Mouse (Mus musculus) liver, embryonic 14.5 days (tissue): ENCODE data around the gene Rap1gds1. TPM values are rescaled to one million over a fixed set of nuclear protein-coding genes. Genes with fewer than 3 reads are reported as not detected.
A peak's percentile ranks its signal among the peaks of the same experiment; 100 is the strongest.

Experiments
- ATAC-seq: fragments of 200-750 bp; cut with Nextera tagmentation; 2 replicates; pipeline ENCODE4 v1.8.0; 2017; ENCODE audit warnings: moderate number of reproducible peaks, mild to moderate bottlenecking, moderate library complexity; ENCODE audit not compliant: insufficient read depth
- DNase-seq, 3 experiments: peaks; one replicate each; pipeline ENCODE4 v3.0.0-alpha.2; 2012 to 2013; ENCODE audit warnings: low read depth in 3 of 3, low spot score in 3 of 3
- H3K27ac ChIP-seq: fragments of 300-500 bp; sonication (generic); 2 replicates; pipeline ENCODE4 v1.5.1; 2014; ENCODE audit warnings: moderate library complexity, mild to moderate bottlenecking, control low read depth, inconsistent platforms
- H3K27me3 ChIP-seq: fragments of 300-500 bp; sonication (generic); 2 replicates; pipeline ENCODE4 v1.6.1; 2014; ENCODE audit warnings: mild to moderate bottlenecking, low read length, moderate library complexity; ENCODE audit not compliant: control insufficient read depth, insufficient read depth
- H3K36me3 ChIP-seq: fragments of 300-500 bp; sonication (generic); replicated peaks from 2 replicates; pipeline ENCODE4 v1.6.1; 2014; ENCODE audit warnings: low read depth; ENCODE audit not compliant: control insufficient read depth, insufficient read depth
- H3K4me1 ChIP-seq, 2 experiments: fragments of 200-500 bp in 1 of 2; fragments of 300-500 bp in 1 of 2; sonication (generic) in 1 of 2; replicated peaks; 2 replicates each; pipeline ENCODE4 v1.6.1; 2012 to 2014; ENCODE audit warnings: antibody characterized with exemption in 1 of 2, inconsistent platforms in 1 of 2, low read length in 1 of 2; ENCODE audit not compliant: control insufficient read depth in 2 of 2, insufficient read depth in 2 of 2
- H3K4me2 ChIP-seq: fragments of 300-500 bp; sonication (generic); 2 replicates; pipeline ENCODE4 v1.6.1; 2014; ENCODE audit warnings: low read depth, mild to moderate bottlenecking, control low read depth, moderate library complexity
- H3K4me3 ChIP-seq, 2 experiments: fragments of 200-500 bp in 1 of 2; fragments of 300-500 bp in 1 of 2; sonication (generic) in 1 of 2; 2 replicates each; pipeline ENCODE4 v1.5.1; 2012 to 2014; ENCODE audit warnings: low read depth in 2 of 2, low read length in 2 of 2, mild to moderate bottlenecking in 2 of 2, control low read depth in 1 of 2, inconsistent platforms in 1 of 2, moderate library complexity in 1 of 2; ENCODE audit not compliant: insufficient read depth in 1 of 2
- H3K9ac ChIP-seq: fragments of 300-500 bp; sonication (generic); replicated peaks from 2 replicates; pipeline ENCODE4 v1.6.1; 2014; ENCODE audit warnings: mild to moderate bottlenecking, control low read depth, moderate library complexity
- H3K9me3 ChIP-seq: fragments of 300-500 bp; sonication (generic); 2 replicates; pipeline ENCODE4 v1.6.1; 2016; ENCODE audit warnings: low read length, mixed read lengths; ENCODE audit not compliant: control insufficient read depth
- CTCF ChIP-seq: IDR thresholded peaks from 2 replicates; pipeline ENCODE4 v1.5.1; 2016; ENCODE audit warnings: antibody characterized with exemption, low read depth, control low read depth
- EP300 ChIP-seq: IDR thresholded peaks from 2 replicates; pipeline ENCODE4 v1.6.1; 2016; ENCODE audit warnings: antibody characterized with exemption, low read depth
- WGBS: fragments of 180-500 bp; shearing (Covaris S2); extraction: QIAGEN DNeasy Blood & Tissue Kit; methylation state at CpG from one replicate; pipeline ENCODE4 v1.1.7; 2014; ENCODE audit not compliant: insufficient replicate concordance; 5-methylcytosine and 5-hydroxymethylcytosine counted together
- polyA plus RNA-seq, 2 experiments: library from polyadenylated mRNA; depleted of rRNA in 1 of 2; stranded (reverse) in 1 of 2; unstranded in 1 of 2; fragments of >200 nt; fragmentation: Nextera tagmentation in 1 of 2; extraction: Ambion mirVana in 1 of 2; gene quantifications; 2 replicates each; pipeline versions ENCODE4 v1.2.1 to v1.2.3; 2012 to 2014

Gene Rap1gds1
- polyA plus RNA-seq (2012; rRNA removed) (4.9 and 7.0 TPM in 2 replicates), polyA plus RNA-seq (2014; fragmentation: Nextera tagmentation; extraction: Ambion mirVana) (11.9 and 12.6 TPM in 2 replicates)

DNA sequence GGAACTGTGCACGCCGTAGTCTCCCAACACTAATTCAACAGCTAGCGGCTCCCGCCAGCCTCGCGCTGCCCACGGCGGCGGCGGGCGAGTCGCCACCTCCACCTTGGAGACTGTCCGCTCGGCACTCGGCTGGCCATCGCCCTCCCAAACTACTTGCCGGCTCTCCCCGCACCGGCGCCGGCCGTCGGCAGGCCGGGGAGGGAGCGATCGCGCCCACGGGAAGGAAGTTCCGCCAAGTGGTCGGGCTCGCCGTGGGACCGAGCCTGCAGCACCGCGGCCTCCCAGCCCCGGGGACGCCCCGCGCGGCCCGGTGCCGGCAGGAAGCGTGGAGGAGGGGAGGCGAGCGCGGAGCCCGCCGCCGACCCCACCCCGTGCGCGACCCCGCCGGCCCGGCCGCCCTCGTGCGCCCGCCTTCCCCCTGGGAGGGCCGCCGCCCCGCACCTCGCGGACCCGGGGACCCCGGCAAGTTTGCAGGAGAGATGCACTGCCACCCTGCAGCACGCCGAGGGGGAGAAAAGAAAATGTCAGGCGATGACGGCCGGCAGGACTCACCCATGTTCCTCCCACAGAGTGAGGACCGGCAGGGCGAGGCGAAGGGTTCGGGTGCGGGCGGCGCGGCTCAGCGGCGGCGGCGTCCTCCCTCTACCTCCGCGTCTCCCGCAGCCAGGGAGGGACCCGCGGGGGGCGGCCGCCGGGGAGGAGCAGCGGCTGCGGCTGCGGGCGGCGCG, at the start of gene Rap1gds1:
Rap1gds1 (minus strand) TSS at position 718 of the 728 bp plus-strand sequence.
- TF ChIP-seq CTCF (no peak), EP300 (no peak)
- under 1% methylated on average over 71 of the region's 97 CpGs for WGBS
- Histone ChIP-seq H3K4me1 (peaks cover 0 to 4% of the 10 kb centered on the region in 2 experiments; a peak in 3 of 4 replicates), H3K4me3 (peak within 1 kb of the TSS; percentile 97 to 99), H3K4me2 (peak within 1 kb of the TSS; percentile 92), H3K9ac (peak within 1 kb of the TSS; percentile 95), H3K36me3 (no peaks in the 10 kb centered on the region), H3K27ac (peak within 1 kb of the TSS; percentile 55), H3K27me3 (no peaks in the 10 kb centered on the region), H3K9me3 (no peaks in the 10 kb centered on the region)
- ATAC-seq (peak; percentile 52), DNase-seq (peak; percentile 7 to 32 (median 11))

DNA sequence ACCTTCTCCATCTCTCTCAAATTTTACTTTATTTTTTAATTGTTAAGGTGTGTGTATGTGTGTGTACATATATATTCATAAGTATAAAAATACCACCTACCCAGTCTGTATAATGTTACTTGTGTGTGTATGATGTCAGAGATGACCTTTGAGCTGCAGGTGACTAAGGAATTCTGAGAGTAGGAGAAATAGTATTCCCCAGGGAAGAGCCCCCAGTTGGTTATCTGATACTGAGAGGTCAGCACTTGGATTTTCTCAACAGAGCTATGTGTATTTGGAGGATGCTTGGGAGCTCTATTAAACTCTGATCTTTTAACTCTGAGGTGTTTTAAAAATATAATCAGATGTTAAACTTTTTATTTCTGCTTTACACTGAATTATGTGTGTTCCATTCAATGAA, 43.4 kb upstream of the Rap1gds1 start:
- no peaks in the 10 kb centered on the region for H3K4me1 ChIP-seq
- no peak overlapping the region for H3K4me3 ChIP-seq
- DNase-seq (no peak), ATAC-seq (no peak)
- TF ChIP-seq EP300, result no peak
- no peak for TF ChIP-seq CTCF
- H3K27me3 ChIP-seq, result no peaks in the 10 kb centered on the region
- H3K27ac ChIP-seq, result no peak overlapping the region
- H3K9me3 ChIP-seq, result no peaks in the 10 kb centered on the region
- H3K4me2 ChIP-seq, result no peak overlapping the region
- H3K9ac ChIP-seq, result no peak overlapping the region
- no peaks in the 10 kb centered on the region for H3K36me3 ChIP-seq

DNA sequence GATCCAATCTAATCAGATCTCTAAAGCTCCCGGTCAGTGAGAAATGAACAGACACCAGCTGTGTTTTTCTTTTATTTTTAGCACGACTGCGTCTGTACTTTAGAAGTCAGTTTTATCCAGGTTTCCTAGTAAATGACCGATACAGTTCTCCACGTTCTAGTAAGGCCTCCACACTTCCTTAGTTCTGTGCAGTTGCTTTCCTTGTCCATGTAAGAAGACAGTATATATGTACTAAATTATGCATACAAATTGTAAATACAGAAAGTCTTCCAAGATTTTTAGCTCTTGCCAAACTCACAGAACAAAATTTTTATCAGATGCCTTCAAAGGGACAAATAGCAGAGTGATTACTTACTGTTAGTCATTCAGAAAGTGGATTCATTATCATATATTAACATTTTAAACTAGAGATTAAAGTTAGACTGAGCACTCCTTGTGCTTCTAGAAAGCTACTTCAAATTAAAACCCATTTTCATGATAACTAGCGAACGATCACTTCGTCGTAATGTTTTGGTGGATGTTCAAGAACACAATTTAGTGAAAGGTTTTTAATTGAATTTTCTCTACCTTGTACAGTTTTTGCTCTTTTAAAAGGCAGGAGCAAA, 41.8 kb upstream of the Rap1gds1 start:
- Histone ChIP-seq H3K4me3 (no peak overlapping the region), H3K4me1 (no peaks in the 10 kb centered on the region), H3K36me3 (no peaks in the 10 kb centered on the region), H3K27me3 (no peaks in the 10 kb centered on the region), H3K9me3 (no peaks in the 10 kb centered on the region), H3K9ac (no peak overlapping the region), H3K27ac (no peak overlapping the region), H3K4me2 (no peak overlapping the region)
- ATAC-seq (no peak), DNase-seq (no peak)
- 74% methylated on average over 9 of the region's 9 CpGs for WGBS
- TF ChIP-seq CTCF, result no peak
- no peak for TF ChIP-seq EP300

DNA sequence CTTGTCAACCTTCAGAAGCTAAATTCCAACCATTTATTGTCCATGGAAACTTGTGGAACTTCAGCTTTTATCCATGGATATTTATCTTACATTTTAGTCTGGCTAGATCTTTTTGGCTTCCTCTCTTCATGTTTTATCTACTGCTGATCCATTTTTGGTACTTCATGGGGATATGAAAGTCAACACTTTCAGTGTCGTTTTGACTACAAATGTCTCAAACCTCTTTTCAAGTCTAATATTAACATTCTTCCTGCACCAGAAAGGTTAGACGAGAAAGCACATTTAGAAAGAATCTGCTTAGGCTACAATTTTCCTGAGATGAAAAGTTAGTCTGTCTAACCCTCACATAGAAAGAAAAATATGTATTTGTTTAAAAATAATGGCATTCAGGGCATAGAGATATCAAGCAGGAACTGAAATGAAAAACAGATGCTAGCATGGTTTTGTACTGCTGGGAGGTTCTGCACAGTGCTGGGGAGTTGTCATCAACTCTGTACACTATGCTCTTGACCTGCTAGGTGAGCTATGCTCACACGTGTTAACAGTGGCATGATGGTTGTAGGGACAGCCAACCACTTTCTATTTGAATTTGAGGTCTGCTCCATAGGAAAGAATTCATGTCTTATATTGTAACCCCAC, 37.5 kb upstream of the Rap1gds1 start:
- TF ChIP-seq CTCF (no peak), EP300 (no peak)
- H3K4me1 ChIP-seq, result no peaks in the 10 kb centered on the region
- no peak overlapping the region for H3K4me2 ChIP-seq
- H3K4me3 ChIP-seq, result no peak overlapping the region
- no peaks in the 10 kb centered on the region for H3K36me3 ChIP-seq
- ATAC-seq (no peak), DNase-seq (no peak)
- no peak overlapping the region for H3K9ac ChIP-seq
- no peak overlapping the region for H3K27ac ChIP-seq
- H3K9me3 ChIP-seq, result no peaks in the 10 kb centered on the region
- WGBS, result 57% methylated on average over 3 of the region's 3 CpGs
- no peaks in the 10 kb centered on the region for H3K27me3 ChIP-seq

DNA sequence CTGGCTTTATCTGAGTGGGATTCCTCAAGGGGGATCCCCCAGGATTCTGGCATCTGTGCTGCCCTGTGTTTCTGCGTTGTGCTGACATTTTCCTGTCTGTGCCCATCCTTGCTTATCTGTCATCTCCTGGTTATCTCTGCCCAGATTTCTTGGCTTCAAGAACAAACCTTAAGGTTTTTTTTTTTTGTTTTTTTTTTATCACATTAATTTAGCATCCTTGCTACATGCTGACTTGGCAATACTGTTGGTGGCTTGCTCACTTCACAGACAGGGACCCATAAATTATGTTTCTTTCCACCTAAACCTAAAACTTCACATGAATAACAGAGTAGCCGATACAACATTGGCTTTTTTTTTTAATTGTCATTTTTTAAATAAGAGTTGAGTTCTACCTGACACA, 36.9 kb upstream of the Rap1gds1 start:
- DNase-seq (no peak), ATAC-seq (no peak)
- no peak overlapping the region for H3K9ac ChIP-seq
- H3K36me3 ChIP-seq, result no peaks in the 10 kb centered on the region
- no peaks in the 10 kb centered on the region for H3K4me1 ChIP-seq
- 52% methylated on average over 2 of the region's 2 CpGs for WGBS
- TF ChIP-seq CTCF (no peak), EP300 (no peak)
- no peaks in the 10 kb centered on the region for H3K9me3 ChIP-seq
- no peaks in the 10 kb centered on the region for H3K27me3 ChIP-seq
- H3K4me3 ChIP-seq, result no peak overlapping the region
- no peak overlapping the region for H3K27ac ChIP-seq
- H3K4me2 ChIP-seq, result no peak overlapping the region
